Mouse (Mus musculus): ENCODE measurements around the gene Dchs1.
"Not testable (repeated sequence)": the region's sequence is repeated elsewhere in the genome, so short reads cannot be mapped to it uniquely, and the experiment has no call there.

Gene Dchs1

GRCm38 (mm10) chr7:105740851-105741250, 46.6 kb downstream of the Dchs1 start:
- no peak for DNase-seq

DNA sequence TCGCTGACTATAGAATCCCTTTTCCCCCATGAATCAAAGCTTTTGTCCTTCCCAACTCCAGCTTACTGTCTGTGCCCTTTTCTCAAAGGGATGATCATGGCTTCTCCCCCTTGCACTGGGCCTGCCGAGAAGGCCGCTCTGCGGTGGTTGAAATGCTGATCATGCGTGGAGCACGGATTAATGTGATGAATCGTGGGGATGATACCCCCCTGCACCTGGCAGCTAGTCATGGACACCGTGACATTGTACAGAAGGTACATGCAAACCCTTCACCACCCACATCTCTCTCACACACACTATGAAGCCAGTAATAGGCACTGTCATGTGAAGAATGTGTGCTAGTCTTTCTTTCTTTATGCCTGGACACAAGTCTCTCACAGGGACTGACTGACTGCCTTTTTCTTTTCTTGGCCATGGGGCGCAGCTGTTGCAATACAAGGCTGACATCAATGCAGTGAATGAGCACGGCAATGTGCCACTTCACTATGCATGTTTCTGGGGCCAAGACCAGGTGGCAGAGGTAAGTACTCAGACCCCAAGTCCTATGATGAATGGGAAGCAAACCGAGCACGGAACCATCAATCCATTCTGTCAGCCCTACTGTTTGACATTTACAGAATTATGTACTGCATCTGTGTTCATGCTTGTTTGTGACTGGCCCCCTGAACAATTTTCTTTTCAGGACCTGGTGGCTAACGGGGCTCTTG, 47.2 kb downstream of the Dchs1 start:
- no peak for DNase-seq

DNA sequence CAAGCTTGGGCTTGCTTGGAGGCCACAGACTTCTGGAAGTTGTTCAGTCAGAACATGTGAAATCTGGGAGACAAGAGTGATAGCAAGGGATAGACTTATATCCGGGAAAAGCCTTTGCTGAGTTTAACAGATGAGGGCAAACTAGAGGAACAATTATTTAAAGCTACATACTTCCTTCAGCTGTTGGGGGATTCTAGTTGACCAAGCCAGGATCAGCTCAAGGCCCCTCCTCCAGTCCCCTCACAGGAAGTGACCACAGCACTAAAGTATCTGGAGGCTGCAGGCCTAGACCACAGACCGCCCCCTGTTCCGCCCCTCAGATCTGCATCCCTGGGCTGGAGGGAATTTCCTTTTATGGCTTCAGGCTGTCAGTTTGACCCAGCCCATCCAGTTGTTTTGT, 48.5 kb downstream of the Dchs1 start:
- no peak for DNase-seq

GRCm38 (mm10) chr7:105738286-105738685, 49.2 kb downstream of the Dchs1 start:
- no peak for DNase-seq

GRCm38 (mm10) chr7:105737648-105738047, 49.8 kb downstream of the Dchs1 start:
- DNase-seq: no peak

DNA sequence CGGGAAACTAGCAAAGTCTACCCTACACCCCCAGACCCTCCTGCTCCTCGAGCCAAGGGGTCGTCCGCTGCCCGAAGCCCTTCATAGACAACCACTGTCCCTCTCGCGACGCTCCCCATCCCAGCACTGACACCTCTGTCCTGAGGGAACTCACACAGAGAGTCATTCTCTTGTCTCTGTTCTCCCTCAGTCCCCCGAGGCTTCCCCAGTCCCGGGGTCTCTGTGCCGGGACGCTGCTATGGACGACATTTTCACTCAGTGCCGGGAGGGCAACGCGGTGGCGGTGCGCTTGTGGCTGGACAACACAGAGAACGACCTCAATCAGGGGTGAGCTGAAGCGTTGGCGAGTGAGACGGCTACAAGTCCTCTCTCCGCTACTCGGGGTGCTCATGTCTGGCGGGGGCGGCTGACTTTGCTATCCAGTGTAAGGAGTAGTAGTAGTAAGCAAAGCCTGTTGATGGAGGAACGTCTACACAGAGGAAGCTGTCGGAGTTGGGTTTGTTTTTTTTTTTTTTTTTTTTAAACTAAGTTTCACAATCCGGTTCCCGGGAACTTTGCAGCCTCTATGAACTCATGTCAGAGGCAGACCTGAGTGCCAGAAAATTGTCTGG, 50.4 kb downstream of the Dchs1 start, which contains the start of gene Rrp8:
TSS of gene Rrp8 (minus strand) at position 475 of the 611 bp plus-strand sequence.
- peak; percentile 43 to 52 for DNase-seq

DNA sequence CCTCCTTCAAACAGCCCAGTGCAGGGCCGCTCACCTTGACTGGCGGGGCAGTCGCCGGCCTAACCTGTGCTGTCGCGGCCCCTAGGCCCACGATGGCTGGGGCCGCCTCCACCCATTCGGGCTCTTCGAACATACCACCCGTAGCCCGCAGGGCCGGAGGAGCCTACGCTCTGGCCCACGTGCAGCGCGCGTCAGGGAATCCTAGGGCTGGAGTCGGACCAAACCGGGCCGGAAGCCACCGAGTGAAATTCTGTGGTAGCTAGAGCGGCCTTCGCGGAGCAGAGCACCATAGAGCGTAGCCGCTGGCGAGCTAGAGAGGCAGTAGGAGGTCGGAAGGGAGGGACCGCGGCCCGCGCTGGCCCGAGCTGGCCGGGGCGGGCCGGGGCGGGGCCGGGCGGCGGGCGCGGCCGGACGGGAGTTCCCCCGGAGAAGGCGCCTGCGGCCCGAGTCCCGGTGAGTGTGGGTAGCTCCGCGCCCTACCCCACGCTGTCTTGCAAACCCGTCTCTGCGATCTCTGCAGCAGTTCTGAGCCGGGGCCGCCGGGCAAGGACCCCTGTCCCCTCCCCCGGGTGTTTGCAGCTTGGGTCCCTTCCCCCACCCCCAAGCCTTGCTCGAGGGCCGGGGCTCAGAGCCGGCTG, 51.1 kb downstream of the Dchs1 start, which contains the start of gene Ilk:
TSS of gene Ilk (plus strand) at position 329 of the 638 bp plus-strand sequence.
- DNase-seq: peak; percentile 86

- not testable (repeated sequence) for DNase-seq
Observed at GRCm38 (mm10) chr7:105735464-105735863, 52.0 kb downstream of the Dchs1 start.

DNA sequence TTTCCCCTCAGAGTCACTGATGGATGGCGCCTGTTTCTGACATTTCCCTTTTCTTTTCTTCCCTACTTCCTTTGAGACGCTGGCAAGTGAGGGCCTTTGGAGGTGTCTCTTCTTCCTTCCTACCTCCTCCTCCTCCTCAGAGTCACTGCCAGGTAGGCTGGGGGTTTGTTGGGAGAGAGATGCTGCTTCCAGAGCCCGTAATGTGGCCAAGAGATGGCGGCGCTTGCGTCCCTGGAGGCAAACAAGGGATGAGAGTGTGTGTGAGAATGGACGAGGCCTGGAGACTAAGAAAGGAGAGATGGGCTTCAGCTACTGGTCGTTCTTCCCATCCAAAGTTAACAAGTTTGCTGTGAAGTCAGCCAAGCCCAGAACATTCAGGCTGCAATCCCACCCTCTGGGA, 52.6 kb downstream of the Dchs1 start:
- DNase-seq: no peak

- no peak for DNase-seq
Observed at GRCm38 (mm10) chr7:105733836-105734235, 53.6 kb downstream of the Dchs1 start.

- no peak for DNase-seq
Observed at GRCm38 (mm10) chr7:105728701-105729428, 58.6 kb downstream of the Dchs1 start.

DNA sequence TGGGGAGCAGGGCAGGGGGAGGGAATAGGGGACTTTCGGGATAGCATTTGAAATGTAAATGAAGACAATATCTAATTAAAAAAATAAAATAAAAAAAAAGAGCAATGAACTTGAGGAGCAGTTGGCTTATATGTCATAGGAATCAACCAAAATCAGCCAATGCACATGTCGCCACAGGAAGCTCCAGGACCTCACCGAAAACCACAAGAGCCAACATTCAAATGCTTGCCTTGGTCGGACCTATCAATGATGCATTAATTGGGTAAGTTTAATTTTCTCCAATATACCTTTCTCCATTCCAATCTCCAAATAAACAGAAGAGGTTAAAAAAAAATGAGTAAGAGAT, 60.5 kb downstream of the Dchs1 start:
- no peak for DNase-seq

DNA sequence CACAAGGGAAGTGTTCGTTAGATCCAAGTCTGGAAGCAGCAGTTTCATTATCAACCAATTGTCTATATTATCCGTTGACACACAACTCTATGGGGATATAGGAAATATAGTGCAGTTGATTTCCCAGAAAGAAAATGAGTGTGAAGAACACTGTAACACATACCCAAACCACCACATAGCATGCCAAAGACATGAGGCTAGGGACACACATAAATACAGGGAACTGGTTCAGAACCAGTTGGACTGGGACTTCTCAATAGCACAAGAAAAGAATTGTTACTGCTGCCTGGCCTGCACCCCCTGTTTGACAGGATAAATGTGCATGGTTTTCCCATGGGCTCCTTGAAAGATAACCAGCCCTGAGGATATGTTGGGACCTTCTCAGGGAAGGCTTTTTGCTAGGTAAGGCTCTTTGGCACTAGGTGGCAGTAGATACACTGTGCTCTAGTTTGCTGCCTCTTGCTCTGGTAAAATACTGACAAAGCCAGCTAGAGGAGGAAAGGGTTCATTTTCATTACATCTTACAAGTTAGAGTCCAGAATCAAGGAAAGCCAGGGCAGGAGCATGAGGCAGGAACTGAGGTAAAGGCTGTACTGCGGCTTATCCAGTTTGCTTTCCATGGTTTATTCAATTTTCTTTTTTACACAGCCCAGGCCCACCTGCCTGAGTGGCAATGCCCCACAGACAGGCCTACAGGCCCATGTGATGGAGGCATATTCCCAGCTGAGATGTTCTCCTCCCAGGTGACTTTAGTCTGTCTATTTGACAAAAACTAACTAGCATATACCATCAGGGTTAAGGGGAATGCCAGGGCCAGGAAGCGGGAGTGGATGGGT, 61.1 kb downstream of the Dchs1 start:
- peak; percentile 54 to 57 for DNase-seq

DNA sequence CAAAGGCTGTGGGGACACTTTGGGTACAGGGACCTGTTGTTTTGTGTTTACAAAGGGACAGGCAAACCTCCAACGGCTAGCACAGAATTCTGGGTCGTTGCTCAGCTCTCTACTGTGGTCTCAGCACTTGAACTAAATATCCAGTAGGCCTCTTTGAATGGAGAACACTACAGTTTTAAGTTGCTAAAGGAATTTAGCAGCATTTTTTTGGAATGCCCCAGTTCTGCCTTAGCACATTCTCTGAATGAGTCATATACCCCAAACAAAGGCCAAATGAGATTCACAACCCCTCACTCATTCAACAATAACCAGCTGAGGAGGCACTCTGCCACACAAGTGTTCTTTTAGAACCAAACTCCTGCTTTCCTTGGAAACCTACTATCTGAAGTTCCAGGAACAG, 65.5 kb downstream of the Dchs1 start:
- DNase-seq: no peak

DNA sequence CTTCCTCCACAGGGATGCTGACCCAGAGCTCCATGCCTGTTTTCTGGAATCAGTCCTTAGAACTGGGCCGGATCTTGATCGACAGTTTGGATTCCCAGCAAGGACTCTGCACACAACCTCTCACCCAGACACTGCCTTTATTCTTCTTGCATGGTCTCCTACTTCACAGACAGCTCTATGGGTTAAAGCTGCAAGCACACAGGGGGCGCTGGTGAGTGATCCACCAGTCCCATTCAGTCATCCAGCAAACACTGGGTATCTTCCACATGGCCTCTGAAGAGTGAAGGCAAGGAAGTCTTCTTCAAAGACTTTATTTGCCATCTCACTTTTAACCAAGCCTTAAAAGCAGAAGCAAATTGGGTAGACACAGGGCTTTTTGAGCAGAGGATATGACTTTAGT, 72.1 kb downstream of the Dchs1 start:
- peak in 1 of 2 experiments; percentile 14 for DNase-seq

- DNase-seq: no peak
Observed at GRCm38 (mm10) chr7:105708733-105709132, 78.7 kb downstream of the Dchs1 start.

GRCm38 (mm10) chr7:105703816-105704215, 83.6 kb downstream of the Dchs1 start:
- DNase-seq: no peak

- DNase-seq: no peak
Observed at GRCm38 (mm10) chr7:105703184-105703583, 84.3 kb downstream of the Dchs1 start.

Measured in B cell, adult 2 months (primary cell).